Mouse (Mus musculus): ENCODE measurements around the gene Scn4b.
A peak's percentile ranks its signal among the peaks of the same experiment; 100 is the strongest.

Scn4b gene

GRCm38 (mm10) chr9:45138191-45139032 lies at the start of gene Scn4b:
Gene Scn4b (plus strand): TSS chr9:45138395.
- no peak for DNase-seq (ENCODE audit: low spot score)

DNA sequence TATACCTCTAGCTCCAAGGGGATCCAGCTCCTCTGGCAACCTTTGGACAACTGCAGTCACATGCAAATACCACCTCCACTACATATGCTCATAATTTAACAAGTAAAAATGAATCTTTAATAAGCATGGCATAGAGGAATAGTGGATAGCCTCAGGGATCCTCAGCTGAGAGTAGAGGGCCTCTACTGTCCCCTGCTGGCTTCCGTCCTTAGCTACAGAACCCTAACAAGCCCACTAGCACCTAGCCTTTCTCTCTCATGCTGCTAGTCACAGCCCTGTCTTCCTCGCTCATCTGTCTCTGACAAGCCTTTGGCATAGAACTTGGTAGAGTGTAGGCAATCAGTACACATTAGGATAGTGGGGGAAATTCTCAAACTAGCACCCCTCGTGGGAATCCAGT lies 47.4 kb upstream of the Scn4b start:
- DNase-seq (ENCODE audit: low spot score): no peak

- no peak for DNase-seq (ENCODE audit: low spot score)
Observed at GRCm38 (mm10) chr9:45092641-45093040, 45.6 kb upstream of the Scn4b start.

- DNase-seq (ENCODE audit: low spot score): no peak
Observed at GRCm38 (mm10) chr9:45095149-45095937, 42.9 kb upstream of the Scn4b start.

DNA sequence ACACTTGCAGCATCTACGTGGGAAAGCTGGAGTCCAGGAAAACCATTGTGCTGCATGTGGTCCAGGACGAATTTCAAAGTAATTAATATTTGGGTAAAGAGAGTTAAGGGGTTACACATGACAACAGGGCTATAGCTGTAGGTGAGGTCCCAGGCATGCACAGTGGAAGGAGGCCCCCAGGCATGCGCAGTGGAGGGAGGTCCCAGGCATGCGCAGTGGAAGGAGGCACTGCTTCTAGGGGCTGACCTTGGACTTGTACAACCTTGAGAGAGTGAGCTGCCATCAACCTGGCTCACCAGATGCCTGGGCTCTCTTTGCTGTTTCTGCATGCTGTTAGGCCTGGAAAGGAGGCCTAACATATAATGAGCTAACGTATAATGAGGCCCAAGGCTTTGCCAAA lies 40.3 kb upstream of the Scn4b start:
- DNase-seq (ENCODE audit: low spot score): no peak

GRCm38 (mm10) chr9:45098426-45098825 lies 39.8 kb upstream of the Scn4b start:
- no peak for DNase-seq (ENCODE audit: low spot score)

DNA sequence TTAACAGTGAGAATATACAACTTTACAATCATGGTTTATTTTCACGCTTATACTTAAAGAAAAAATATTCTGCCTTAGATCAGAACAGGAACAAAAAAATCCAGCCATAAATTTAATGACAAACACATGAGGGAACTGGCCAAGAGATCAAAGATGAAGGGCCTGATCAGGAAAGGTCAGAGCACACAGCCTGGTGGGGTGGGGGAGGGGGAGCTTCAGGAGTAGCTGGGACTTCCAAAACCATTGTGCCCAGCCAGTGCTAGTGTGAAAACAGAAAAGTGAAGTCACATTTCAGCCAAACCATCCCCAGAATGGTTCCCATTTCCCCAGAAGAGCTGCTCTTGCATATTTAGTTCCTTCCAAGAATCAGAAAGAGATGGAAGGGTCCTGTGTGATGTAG lies 35.7 kb upstream of the Scn4b start:
- no peak for DNase-seq (ENCODE audit: low spot score)

- no peak for DNase-seq (ENCODE audit: low spot score)
Observed at GRCm38 (mm10) chr9:45103211-45103979, 34.8 kb upstream of the Scn4b start.

DNA sequence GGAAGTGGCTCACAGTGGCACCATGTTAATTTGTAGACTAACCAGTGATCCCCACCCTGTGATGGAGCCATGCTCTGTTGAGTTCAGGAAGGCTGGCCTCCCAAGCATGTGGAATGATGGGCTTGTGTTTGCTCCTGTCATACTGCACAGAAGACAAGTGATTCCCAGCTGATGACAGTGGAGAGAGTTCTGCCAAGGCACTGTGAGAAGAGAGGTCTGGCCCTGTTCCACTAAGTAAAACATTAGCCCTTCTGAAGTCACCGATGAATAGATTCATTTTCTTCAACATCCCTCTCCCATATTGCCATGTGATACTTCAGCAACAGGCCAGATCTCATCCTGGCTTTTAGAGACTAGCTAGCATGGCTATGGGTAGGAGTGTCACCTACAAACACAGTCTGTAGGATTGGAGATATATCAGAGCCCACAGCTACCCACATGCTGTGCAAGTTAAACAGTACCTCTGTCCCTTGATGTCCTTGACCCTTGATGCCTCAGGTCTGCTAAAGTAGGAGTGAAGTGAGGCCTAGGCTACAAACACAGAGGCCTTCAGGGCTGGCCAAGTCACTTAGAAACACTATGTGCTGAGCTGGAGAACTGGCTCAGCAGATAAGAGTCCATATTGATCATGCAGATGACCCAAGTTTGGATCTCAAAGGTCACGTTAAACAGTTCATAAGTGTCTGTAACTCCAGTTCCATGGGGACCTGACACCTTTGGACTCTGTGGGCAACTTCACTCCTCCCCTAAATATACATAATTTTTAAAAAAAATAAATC lies 32.4 kb upstream of the Scn4b start:
- no peak for DNase-seq (ENCODE audit: low spot score)

GRCm38 (mm10) chr9:45115706-45116105 lies 22.5 kb upstream of the Scn4b start:
- no peak for DNase-seq (ENCODE audit: low spot score)

GRCm38 (mm10) chr9:45116819-45117218 lies 21.4 kb upstream of the Scn4b start:
- no peak for DNase-seq (ENCODE audit: low spot score)

DNA sequence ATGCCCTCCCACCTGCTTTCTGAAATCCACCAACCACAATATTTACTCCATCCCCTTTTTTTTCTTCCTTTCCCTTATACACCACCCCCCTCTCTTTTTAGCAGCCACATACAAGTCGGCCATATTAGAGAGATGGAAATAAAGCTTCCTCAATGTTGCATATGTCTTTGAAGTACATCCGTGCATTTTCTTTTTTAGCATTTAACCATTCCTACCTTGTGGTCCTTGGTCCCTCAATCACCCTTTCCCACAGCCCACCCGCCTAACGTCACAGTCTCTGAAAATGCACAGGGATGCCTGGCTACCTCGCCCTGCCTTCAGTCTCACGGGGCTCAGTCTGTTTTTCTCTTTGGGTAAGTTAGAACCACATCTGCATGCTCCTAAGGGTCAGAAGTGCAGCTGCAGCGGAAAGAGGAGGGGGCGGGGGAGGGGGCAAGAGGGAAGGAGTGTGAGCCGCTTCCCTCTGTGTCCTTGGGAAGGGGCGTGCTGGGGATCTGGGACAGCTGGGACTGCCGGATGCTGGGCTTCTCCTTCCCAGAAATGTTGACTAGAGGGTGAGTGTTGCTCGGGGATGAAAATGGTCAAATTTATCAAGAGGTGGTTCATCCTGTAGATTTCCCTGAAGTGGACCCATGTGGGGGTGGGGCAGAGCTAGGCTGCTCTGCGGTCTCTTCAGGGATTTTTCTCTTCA lies 20.3 kb upstream of the Scn4b start, which contains the start of gene Scn2b:
TSS of gene Scn2b (plus strand) at position 42 of the 691 bp plus-strand sequence.
- no peak for DNase-seq (ENCODE audit: low spot score)

DNA sequence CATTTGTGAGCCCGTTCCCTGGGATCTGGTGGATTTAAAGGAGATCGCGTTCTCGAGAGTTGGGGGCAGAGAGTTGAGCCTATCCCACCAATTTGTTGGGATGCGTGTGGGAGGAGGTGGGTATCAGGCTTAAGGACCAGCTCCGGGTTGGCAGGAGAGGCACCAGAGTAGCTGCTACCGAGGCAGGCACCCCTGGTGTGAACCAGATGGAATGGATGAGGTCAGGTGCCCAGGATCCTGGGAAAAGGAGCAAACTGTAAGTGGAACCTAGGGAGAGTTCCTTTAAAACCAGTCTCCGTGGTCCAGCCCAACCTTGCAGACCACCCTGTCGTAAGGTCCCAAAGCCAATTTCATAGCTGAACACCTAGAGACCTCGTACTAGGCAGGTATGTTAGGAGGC lies 19.6 kb upstream of the Scn4b start:
- no peak for DNase-seq (ENCODE audit: low spot score)

- DNase-seq (ENCODE audit: low spot score): no peak
Observed at GRCm38 (mm10) chr9:45119316-45119953, 18.8 kb upstream of the Scn4b start.

DNA sequence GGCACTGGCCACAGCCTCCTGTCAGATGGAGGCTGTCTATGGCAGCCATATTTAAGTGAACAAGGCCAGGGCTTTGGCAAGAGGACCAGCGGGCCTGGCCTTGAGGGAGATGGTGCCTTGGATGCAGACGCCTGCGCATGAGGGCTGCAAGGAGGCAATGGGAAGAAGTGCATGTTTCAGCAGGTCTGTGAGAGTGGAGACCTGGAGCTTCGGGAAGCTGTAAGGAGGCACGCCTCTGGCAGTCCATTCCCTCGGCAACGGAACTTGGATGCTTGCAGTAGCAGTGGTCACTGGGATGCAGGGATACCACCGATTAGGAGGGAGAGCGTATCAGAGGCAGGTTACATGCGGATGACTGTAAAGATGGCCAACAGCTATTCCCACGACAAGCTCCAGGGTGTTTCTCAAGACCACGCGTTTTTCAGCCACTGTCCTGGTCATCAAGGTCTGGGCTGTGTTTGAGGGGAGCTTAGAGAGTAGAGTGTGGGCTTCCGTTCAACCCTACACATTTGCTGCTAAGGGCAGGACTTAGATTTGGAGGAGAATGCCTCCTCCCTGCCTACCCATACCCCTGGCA lies 18.2 kb upstream of the Scn4b start:
- no peak for DNase-seq (ENCODE audit: low spot score)

GRCm38 (mm10) chr9:45120567-45120966 lies 17.6 kb upstream of the Scn4b start:
- DNase-seq (ENCODE audit: low spot score): no peak

- no peak for DNase-seq (ENCODE audit: low spot score)
Observed at GRCm38 (mm10) chr9:45121001-45121400, 17.2 kb upstream of the Scn4b start.

- DNase-seq (ENCODE audit: low spot score): peak; percentile 55
Observed at GRCm38 (mm10) chr9:45121769-45122168, 16.4 kb upstream of the Scn4b start.

- DNase-seq (ENCODE audit: low spot score): no peak
Observed at GRCm38 (mm10) chr9:45122209-45122761, 15.9 kb upstream of the Scn4b start.

- no peak for DNase-seq (ENCODE audit: low spot score)
Observed at GRCm38 (mm10) chr9:45125211-45125610, 13.0 kb upstream of the Scn4b start.

Measured in ovary, postnatal 10 days (tissue).